Mouse (Mus musculus): ENCODE results near the gene Slc7a4. TPM values are rescaled to one million over a fixed set of nuclear protein-coding genes. Genes with fewer than 3 reads are reported as not detected.

Slc7a4 gene
- total and polyA plus RNA-seq, 3 experiments, result 1.3 TPM; not detected in 2

DNA sequence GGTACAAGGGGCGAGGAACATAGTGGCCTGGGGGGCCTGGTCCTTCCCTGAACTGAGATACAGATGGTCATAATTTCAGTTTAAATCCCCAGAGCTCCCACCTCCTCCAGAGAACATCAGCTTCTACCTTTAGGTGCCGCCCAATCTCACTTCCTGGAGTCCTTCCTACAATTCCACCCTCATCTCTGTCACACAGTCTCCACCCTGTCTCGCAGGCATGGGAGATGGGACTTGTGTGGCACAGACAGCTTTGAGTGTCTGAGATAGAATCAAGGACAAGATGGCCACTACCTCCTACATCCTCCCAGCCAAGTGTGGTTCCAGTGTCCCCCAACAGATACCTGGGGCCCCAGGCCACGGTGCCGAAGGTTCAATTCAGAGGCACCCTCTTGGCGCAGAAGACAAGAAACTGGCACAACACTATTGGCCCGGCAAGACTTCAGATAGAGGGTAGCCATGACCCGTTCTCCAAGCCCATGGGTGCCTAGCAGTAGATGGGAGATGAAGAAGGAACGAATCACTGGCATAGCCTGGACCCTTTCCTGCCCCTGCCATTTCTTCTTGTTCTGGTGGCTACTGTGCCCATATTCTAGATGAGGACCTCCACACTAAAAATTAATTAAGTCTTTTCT is 23.5 kb downstream of the Slc7a4 start:
- H3K27me3 ChIP-seq (replicated peaks), result peaks cover 61% of the 10 kb centered on the region
- no peaks in the 10 kb centered on the region for H3K79me2 ChIP-seq (replicated peaks; ENCODE audit: control insufficient read depth, extremely low read depth, insufficient read depth, poor library complexity, severe bottlenecking)
- H3K9me3 ChIP-seq (replicated peaks; ENCODE audit: low read length), result no peaks in the 10 kb centered on the region
- no peak overlapping the region for H3K27ac ChIP-seq (ENCODE audit: insufficient read depth, low read depth)
- no peak overlapping the region for H3K9ac ChIP-seq (ENCODE audit: insufficient read depth, low read depth)
- no peak overlapping the region for H3K4me2 ChIP-seq (ENCODE audit: insufficient read depth, low read depth, poor library complexity, severe bottlenecking)
- DNase-seq (ENCODE audit: extremely low read depth), result no peak
- no peak overlapping the region for H3K4me3 ChIP-seq (replicated peaks in 1 of 3; ENCODE audit: low read depth in 2 of 3, low read length in 2 of 3, poor library complexity in 1 of 3)
- dilution Hi-C loops (cut with MboI; ENCODE audit: extremely low pct_ligation_motif_present, extremely low pct_unique_long_range_greater_than_20kb, low sequenced_read_pairs), result no loop called here
- no peaks in the 10 kb centered on the region for H3K36me3 ChIP-seq (replicated peaks in 1 of 2; ENCODE audit: control insufficient read depth in 1 of 2, insufficient read depth in 1 of 2, low read length in 1 of 2)
- peaks cover 18 to 27% of the 10 kb centered on the region in 2 experiments for H3K4me1 ChIP-seq (ENCODE audit: control insufficient read depth in 1 of 2, insufficient read depth in 2 of 2)
- TF ChIP-seq MAX (IDR thresholded peaks at IDR 0.05; ENCODE audit: low read length) (no peak), IRF4 (IDR thresholded peaks at IDR 0.05; ENCODE audit: low read depth, low read length) (no peak), MYC (IDR thresholded peaks at IDR 0.05; ENCODE audit: low read depth, low read length) (no peak), TCF12 (IDR thresholded peaks at IDR 0.05; ENCODE audit: low read depth, low read length) (no peak), GABPA (IDR thresholded peaks at IDR 0.05; ENCODE audit: insufficient replicate concordance, low read depth, low read length) (no peak), E2F4 (IDR thresholded peaks at IDR 0.05; ENCODE audit: insufficient replicate concordance, low read depth, low read length) (no peak), RAD21 (IDR thresholded peaks at IDR 0.05; ENCODE audit: low read depth, low read length) (no peak), PAX5 (IDR thresholded peaks at IDR 0.05; ENCODE audit: low read length) (no peak), UBTF (IDR thresholded peaks at IDR 0.05; ENCODE audit: low read depth, low read length) (no peak), SIN3A (IDR thresholded peaks at IDR 0.05; ENCODE audit: low read length) (no peak), SMC3 (IDR thresholded peaks at IDR 0.05; ENCODE audit: low read depth, low read length) (no peak), KAT2A (IDR thresholded peaks at IDR 0.05; ENCODE audit: insufficient replicate concordance, low read length) (no peak), NRF1 (IDR thresholded peaks at IDR 0.05; ENCODE audit: low read depth, low read length) (no peak)
- in situ Hi-C loops (cut with MboI; ENCODE audit: low pct_ligation_motif_present, low pct_unique_long_range_greater_than_20kb, low sequenced_read_pairs), result loop anchor here (5.0 to 10.0 kb wide), 2 partner anchors 58 to 175 kb away; partner anchors contain the start of genes Med15 and Smpd4

DNA sequence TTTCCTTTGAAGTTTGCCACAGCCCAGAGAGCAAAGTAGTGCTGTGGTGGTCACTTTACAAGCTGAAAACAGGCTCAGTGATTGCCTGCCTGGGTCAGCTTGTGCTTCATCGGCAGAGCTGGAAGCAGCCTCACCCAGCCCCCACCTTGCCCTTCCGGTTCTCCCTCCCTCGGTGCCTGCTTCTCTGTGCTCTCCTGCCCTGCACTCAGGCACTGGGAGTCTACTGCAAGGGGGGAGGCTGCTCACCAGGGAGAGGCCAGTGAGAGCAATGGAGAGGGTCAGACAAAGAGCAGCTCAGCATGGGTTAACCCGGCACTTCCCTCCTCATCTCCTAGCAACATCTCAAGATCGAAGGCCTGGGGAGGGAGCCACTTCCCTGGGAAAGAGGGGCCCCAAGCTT is 24.2 kb downstream of the Slc7a4 start:
- no peak for TF ChIP-seq USF2 (conservative IDR thresholded peaks at IDR 0.05; ENCODE audit: low read depth, low read length)
- TF ChIP-seq NELFE (IDR thresholded peaks at IDR 0.05; ENCODE audit: low read depth, low read length), result no peak
- no peak for TF ChIP-seq ZKSCAN1 (IDR thresholded peaks at IDR 0.05; ENCODE audit: borderline replicate concordance, low read depth, low read length)
- no peak for TF ChIP-seq PAX5 (IDR thresholded peaks at IDR 0.05; ENCODE audit: low read length)
- 0 out of 2 replicates have a peak, but pooled peaks have one; percentile 25 for TF ChIP-seq ELF1 (IDR thresholded peaks at IDR 0.05; ENCODE audit: low read depth, low read length)
- peaks cover 22 to 32% of the 10 kb centered on the region in 2 experiments for H3K4me1 ChIP-seq (ENCODE audit: control insufficient read depth in 1 of 2, insufficient read depth in 2 of 2)
- peaks cover 54% of the 10 kb centered on the region for H3K27me3 ChIP-seq (replicated peaks)
- DNase-seq (ENCODE audit: extremely low read depth), result no peak
- H3K9ac ChIP-seq (ENCODE audit: insufficient read depth, low read depth), result no peak overlapping the region
- peak overlapping the region; percentile 21; the same call in 1 of the 2 replicates for H3K4me2 ChIP-seq (ENCODE audit: insufficient read depth, low read depth, poor library complexity, severe bottlenecking)
- in situ Hi-C loops (cut with MboI; ENCODE audit: low pct_ligation_motif_present, low pct_unique_long_range_greater_than_20kb, low sequenced_read_pairs) (loop anchor here (5.0 to 10.0 kb wide), 2 partner anchors 58 to 176 kb away; partner anchors contain the start of genes Med15 and Smpd4), dilution Hi-C loops (cut with MboI; ENCODE audit: extremely low pct_ligation_motif_present, extremely low pct_unique_long_range_greater_than_20kb, low sequenced_read_pairs) (no loop called here)
- no peak overlapping the region for H3K27ac ChIP-seq (ENCODE audit: insufficient read depth, low read depth)
- H3K79me2 ChIP-seq (replicated peaks; ENCODE audit: control insufficient read depth, extremely low read depth, insufficient read depth, poor library complexity, severe bottlenecking), result no peaks in the 10 kb centered on the region
- H3K36me3 ChIP-seq (replicated peaks in 1 of 2; ENCODE audit: control insufficient read depth in 1 of 2, insufficient read depth in 1 of 2, low read length in 1 of 2), result no peaks in the 10 kb centered on the region
- peak overlapping the region in 1 of 3 experiments; percentile 1 for H3K4me3 ChIP-seq (replicated peaks in 1 of 3; ENCODE audit: low read depth in 2 of 3, low read length in 2 of 3, poor library complexity in 1 of 3)
- no peaks in the 10 kb centered on the region for H3K9me3 ChIP-seq (replicated peaks; ENCODE audit: low read length)
